Mouse (Mus musculus) midbrain, embryonic 13.5 days (tissue): ENCODE results near the gene Slc4a10. TPM values are rescaled to one million over a fixed set of nuclear protein-coding genes. Genes with fewer than 3 reads are reported as not detected.

Experiments
- ATAC-seq: fragments of 200-750 bp; cut with Nextera tagmentation; 2 replicates; pipeline ENCODE4 v1.8.0; 2017; ENCODE audit warnings: mild to moderate bottlenecking, moderate TSS enrichment, moderate library complexity
- H3K27ac ChIP-seq: fragments of 300-500 bp; sonication (generic); 2 replicates; pipeline ENCODE4 v1.5.1; 2015; ENCODE audit warnings: inconsistent platforms, mild to moderate bottlenecking, moderate library complexity
- H3K27me3 ChIP-seq: fragments of 300-500 bp; sonication (generic); 2 replicates; pipeline ENCODE4 v1.6.1; 2015; ENCODE audit warnings: mild to moderate bottlenecking, inconsistent platforms
- H3K36me3 ChIP-seq: fragments of 300-500 bp; sonication (generic); 2 replicates; pipeline ENCODE4 v1.6.1; 2015; ENCODE audit warnings: mild to moderate bottlenecking, inconsistent platforms
- H3K4me1 ChIP-seq: fragments of 300-500 bp; sonication (generic); replicated peaks from 2 replicates; pipeline ENCODE4 v1.6.1; 2015; ENCODE audit warnings: inconsistent platforms
- H3K4me2 ChIP-seq: fragments of 300-500 bp; sonication (generic); replicated peaks from 2 replicates; pipeline ENCODE4 v1.6.1; 2015; ENCODE audit warnings: moderate library complexity, mild to moderate bottlenecking, inconsistent platforms
- H3K4me3 ChIP-seq: fragments of 300-500 bp; sonication (generic); replicated peaks from 2 replicates; pipeline ENCODE4 v1.5.1; 2015; ENCODE audit warnings: mild to moderate bottlenecking, inconsistent platforms
- H3K9ac ChIP-seq: fragments of 300-500 bp; sonication (generic); replicated peaks from 2 replicates; pipeline ENCODE4 v1.6.1; 2015; ENCODE audit warnings: mild to moderate bottlenecking, inconsistent platforms
- H3K9me3 ChIP-seq: fragments of 300-500 bp; sonication (generic); 2 replicates; pipeline ENCODE4 v1.6.1; 2016; ENCODE audit warnings: mild to moderate bottlenecking, inconsistent platforms
- WGBS: fragments of 180-500 bp; shearing (Covaris S2); methylation state at CpG from one replicate; pipeline ENCODE4 v1.1.7; 2015; 5-methylcytosine and 5-hydroxymethylcytosine counted together
- polyA plus RNA-seq: library from polyadenylated mRNA; unstranded; fragments of >200 nt; fragmentation: Nextera tagmentation; extraction: Ambion mirVana; gene quantifications from 2 replicates; pipeline ENCODE4 v1.2.1, GENCODE M21; 2015

The Slc4a10 gene
- polyA plus RNA-seq, 1 experiment from 2014 or later, result 7.5 TPM

DNA sequence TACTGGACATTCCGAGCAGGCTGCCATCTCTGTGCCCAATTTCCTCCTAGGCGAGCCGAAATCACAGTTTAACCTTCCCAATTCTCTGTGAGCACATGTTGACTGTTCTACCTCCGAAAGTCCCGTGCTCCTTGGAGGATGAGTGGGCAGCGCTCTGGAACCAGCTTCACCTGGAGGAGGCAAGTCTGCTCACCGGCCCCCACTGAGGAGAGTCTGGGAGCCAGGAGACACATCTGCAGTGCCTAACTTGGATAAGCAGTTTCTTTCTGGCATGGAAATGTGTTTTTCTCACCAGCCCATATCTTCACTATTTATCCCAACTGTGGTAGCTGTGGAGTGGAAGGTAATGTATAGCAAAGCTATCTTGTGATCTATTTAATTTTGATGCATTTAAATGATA is 311.0 kb downstream of the Slc4a10 start:
- H3K4me2 ChIP-seq, result no peak overlapping the region
- WGBS, result 91% methylated on average over 7 of the region's 7 CpGs
- H3K9me3 ChIP-seq, result no peaks in the 10 kb centered on the region
- H3K9ac ChIP-seq, result no peak overlapping the region
- no peak for ATAC-seq
- no peaks in the 10 kb centered on the region for H3K36me3 ChIP-seq
- no peaks in the 10 kb centered on the region for H3K27me3 ChIP-seq
- no peak overlapping the region for H3K4me3 ChIP-seq
- 0 out of 2 replicates have a peak, but pooled peaks cover 5% of the 10 kb centered on the region for H3K4me1 ChIP-seq
- H3K27ac ChIP-seq, result no peak overlapping the region

- H3K27ac ChIP-seq, result no peak overlapping the region
- no peak overlapping the region for H3K4me3 ChIP-seq
- WGBS, result 84% methylated on average over 6 of the region's 6 CpGs
- no peaks in the 10 kb centered on the region for H3K27me3 ChIP-seq
- no peaks in the 10 kb centered on the region for H3K9me3 ChIP-seq
- H3K9ac ChIP-seq, result no peak overlapping the region
- no peak for ATAC-seq
- H3K4me2 ChIP-seq, result no peak overlapping the region
- no peaks in the 10 kb centered on the region for H3K36me3 ChIP-seq
- 0 out of 2 replicates have a peak, but pooled peaks cover under 1% of the 10 kb centered on the region for H3K4me1 ChIP-seq
Measured at GRCm38 (mm10) chr2:62360872-62361271, 314.6 kb downstream of the Slc4a10 start.

- Histone ChIP-seq H3K9me3 (no peaks in the 10 kb centered on the region), H3K36me3 (no peaks in the 10 kb centered on the region), H3K4me1 (no peaks in the 10 kb centered on the region), H3K27me3 (no peaks in the 10 kb centered on the region), H3K9ac (no peak overlapping the region), H3K4me2 (no peak overlapping the region), H3K4me3 (no peak overlapping the region), H3K27ac (no peak overlapping the region)
- ATAC-seq, result no peak
- WGBS, result 76% methylated on average over 3 of the region's 3 CpGs
Measured at GRCm38 (mm10) chr2:62361514-62361913, 315.3 kb downstream of the Slc4a10 start.

DNA sequence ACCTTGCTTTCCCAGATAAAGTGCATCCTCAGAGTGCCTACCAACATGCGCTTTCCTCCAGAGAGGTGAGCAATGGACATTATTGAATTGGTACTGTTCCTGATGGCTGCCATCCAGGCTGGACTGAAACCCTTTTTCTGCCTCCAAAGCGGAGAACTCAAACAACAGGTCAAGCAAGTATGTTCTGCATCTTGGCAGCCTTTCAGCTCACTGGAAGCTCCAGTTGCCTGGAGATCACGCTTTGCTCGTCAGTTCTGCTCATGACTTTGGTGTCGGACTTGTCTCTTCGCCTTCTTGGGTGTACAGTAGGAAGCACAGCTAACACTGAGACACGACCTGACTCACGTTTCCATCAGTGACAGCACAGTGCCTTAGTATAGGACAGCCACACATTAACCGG is 315.9 kb downstream of the Slc4a10 start:
- Histone ChIP-seq H3K4me1 (no peaks in the 10 kb centered on the region), H3K27ac (no peak overlapping the region), H3K9me3 (no peaks in the 10 kb centered on the region), H3K27me3 (no peaks in the 10 kb centered on the region), H3K4me3 (no peak overlapping the region), H3K9ac (no peak overlapping the region), H3K4me2 (no peak overlapping the region), H3K36me3 (no peaks in the 10 kb centered on the region)
- ATAC-seq, result no peak
- WGBS, result 90% methylated on average over 9 of the region's 9 CpGs

DNA sequence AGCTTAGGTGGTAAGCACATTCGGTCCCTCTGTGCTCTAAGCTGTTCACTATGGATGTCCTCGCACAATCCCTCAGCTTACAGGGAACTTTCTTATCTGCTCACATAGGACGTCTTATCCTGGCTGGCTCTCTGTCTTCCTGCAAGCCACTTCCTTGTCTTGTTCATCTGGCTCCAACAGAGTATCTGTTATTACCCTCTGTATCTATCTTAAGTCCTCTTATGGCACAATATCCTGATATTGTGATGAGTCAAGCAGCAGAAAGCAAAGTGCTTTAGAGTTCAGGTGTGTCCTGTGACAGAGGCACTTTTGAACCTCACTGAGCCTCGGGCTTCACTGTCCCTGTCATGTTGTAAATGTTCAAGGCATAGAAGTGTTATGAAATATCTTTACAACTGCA is 317.3 kb downstream of the Slc4a10 start:
- no peak overlapping the region for H3K4me2 ChIP-seq
- no peak overlapping the region for H3K4me3 ChIP-seq
- ATAC-seq, result no peak
- 91% methylated on average over 4 of the region's 4 CpGs for WGBS
- no peak overlapping the region for H3K27ac ChIP-seq
- no peak overlapping the region for H3K9ac ChIP-seq
- H3K9me3 ChIP-seq, result no peaks in the 10 kb centered on the region
- H3K4me1 ChIP-seq, result no peaks in the 10 kb centered on the region
- no peaks in the 10 kb centered on the region for H3K27me3 ChIP-seq
- no peaks in the 10 kb centered on the region for H3K36me3 ChIP-seq

DNA sequence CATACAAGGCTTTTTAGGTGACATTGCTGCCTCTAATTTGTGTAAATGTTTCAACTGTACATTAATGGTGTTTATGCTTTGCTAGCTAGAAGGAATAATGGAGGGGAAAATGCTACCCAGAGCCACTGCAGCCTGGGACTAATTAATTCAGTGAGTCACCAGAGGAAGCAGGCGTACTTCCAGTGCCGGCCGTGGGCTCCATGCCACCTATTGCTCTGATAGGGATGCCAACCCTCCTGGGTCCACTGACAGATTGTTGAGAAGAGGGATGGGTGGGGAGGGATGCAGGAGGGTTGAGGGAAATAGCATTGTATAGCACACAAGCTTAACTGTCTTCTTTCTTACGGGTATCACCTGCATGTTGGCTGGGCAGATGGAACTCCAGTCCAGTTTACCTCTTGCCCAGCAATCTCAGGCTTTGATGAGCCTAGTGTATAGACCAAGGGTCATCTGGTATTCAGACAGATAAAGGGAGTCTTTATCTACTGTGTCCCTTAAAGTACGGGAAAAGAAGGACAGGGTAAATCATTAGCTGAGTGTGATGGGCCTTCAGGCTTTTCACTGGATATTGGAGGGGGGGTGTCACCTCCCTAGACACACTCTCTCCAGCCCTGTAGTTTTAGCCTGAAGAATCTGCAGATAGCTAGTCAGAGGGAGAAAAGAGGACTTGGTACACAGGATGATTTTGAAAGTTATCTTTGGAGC is 322.2 kb downstream of the Slc4a10 start:
- WGBS, result 86% methylated on average over 5 of the region's 5 CpGs
- no peak for ATAC-seq

GRCm38 (mm10) chr2:62370048-62370447 is 323.8 kb downstream of the Slc4a10 start:
- no peaks in the 10 kb centered on the region for H3K27me3 ChIP-seq
- H3K4me3 ChIP-seq, result no peak overlapping the region
- H3K27ac ChIP-seq, result no peak overlapping the region
- H3K36me3 ChIP-seq, result no peaks in the 10 kb centered on the region
- H3K4me2 ChIP-seq, result no peak overlapping the region
- no peaks in the 10 kb centered on the region for H3K4me1 ChIP-seq
- ATAC-seq, result no peak
- no peaks in the 10 kb centered on the region for H3K9me3 ChIP-seq
- WGBS, result 72% methylated on average over 2 of the region's 2 CpGs
- H3K9ac ChIP-seq, result no peak overlapping the region

More for the DNA sequence above, 322.2 kb downstream of the Slc4a10 start:
- Histone ChIP-seq H3K27ac (no peak overlapping the region), H3K27me3 (no peaks in the 10 kb centered on the region), H3K36me3 (no peaks in the 10 kb centered on the region), H3K4me2 (no peak overlapping the region), H3K9me3 (no peaks in the 10 kb centered on the region), H3K4me3 (no peak overlapping the region), H3K9ac (no peak overlapping the region), H3K4me1 (no peaks in the 10 kb centered on the region)

DNA sequence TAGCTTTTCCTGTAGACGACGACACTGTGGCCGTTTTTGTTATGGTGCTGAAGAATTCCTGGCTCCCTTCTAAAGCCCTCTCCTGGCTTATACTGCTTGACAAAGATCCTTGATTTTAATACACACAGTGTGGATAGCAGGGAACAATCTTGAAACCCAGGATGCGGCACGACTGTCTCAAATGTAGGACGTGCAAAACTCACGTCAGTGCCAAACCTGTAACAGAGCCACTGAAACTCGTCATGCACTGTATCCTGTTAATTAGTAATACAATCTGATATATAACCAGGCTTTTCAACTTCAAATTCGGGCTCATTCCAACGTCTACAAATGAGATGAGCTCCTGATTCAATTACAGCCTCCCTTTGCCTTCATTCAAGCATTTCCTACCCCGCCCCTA is 327.4 kb downstream of the Slc4a10 start:
- Histone ChIP-seq H3K36me3 (no peaks in the 10 kb centered on the region), H3K4me3 (no peak overlapping the region), H3K27ac (no peak overlapping the region), H3K4me1 (no peaks in the 10 kb centered on the region), H3K9me3 (no peaks in the 10 kb centered on the region), H3K27me3 (no peaks in the 10 kb centered on the region), H3K4me2 (no peak overlapping the region), H3K9ac (no peak overlapping the region)
- 78% methylated on average over 11 of the region's 11 CpGs for WGBS
- ATAC-seq, result no peak

Other genes starting within 250 kb of the Slc4a10 start
- 1.2 and 3.9 TPM in 2 replicates for gene Tbr1, start 243.5 kb upstream of the Slc4a10 start, polyA plus RNA-seq